Mouse (Mus musculus): ENCODE data around the gene Ipp.

DNA sequence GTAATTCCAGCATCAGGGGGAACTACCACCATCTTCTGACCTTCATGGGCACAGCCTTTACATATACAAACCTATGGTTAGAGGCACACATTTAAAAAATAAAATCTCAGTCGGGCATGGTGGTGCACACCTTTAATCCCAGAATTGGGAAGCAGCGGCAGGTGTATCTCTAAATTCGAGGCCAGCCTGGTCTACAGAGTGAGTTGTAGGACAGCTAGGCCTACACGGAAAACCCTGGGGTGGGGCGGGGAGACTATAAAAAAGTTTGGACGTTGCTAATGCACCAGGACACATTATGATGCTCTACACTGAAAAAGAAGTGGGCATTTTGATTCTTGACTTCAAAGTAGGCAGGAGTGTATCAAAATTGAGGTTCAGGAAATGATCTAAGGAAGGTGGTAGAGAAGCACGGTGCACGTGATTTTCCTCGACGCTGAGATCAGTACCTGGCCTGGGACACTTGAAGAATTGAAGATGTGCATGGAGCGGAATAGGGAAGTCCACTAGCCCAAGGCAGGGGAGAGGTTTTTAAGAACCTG, 394 bp upstream of the Ipp start:
- TF ChIP-seq POLR2A (IDR thresholded peaks at IDR 0.05; ENCODE audit: insufficient read depth, low read depth, low read length) (no peak), CTCF (IDR thresholded peaks at IDR 0.05; ENCODE audit: insufficient read depth, low read depth, low read length) (no peak)

Measured in olfactory bulb, adult 2 months (tissue).